Mouse (Mus musculus): Measurements from ENCODE around the gene Gm28305. TPM values are rescaled to one million over a fixed set of nuclear protein-coding genes. Genes with fewer than 3 reads are reported as not detected.

Gm28305 gene
- not detected for total RNA-seq (2021)
- long read RNA-seq, experiment 1 = 0 reads
- long read RNA-seq, experiment 2, partial matches to known transcripts = 0 of 2 reads
- long read RNA-seq, experiment 2, other reads (novel, unspliced or antisense) = 2 of 2 reads

GRCm38 (mm10) chr9:104040362-104040761 is at the start of gene Gm28305:
Gene Gm28305, plus strand, starts transcription at chr9:104040662.
- DNase-seq (ENCODE audit: low spot score in 2 of 2) = no peak
- H3K27ac ChIP-seq = no peak within 1 kb of the TSS
- TF ChIP-seq CTCF (conservative IDR thresholded peaks at IDR 0.05) = no peak
- no peak within 1 kb of the TSS for H3K4me3 ChIP-seq

GRCm38 (mm10) chr9:103996496-103996895 is 44.0 kb upstream of the Gm28305 start:
- peak; percentile 82 for TF ChIP-seq CTCF (conservative IDR thresholded peaks at IDR 0.05)
- Histone ChIP-seq H3K4me3 (no peak overlapping the region), H3K27ac (no peak overlapping the region)
- DNase-seq (ENCODE audit: low spot score in 2 of 2) = peak; percentile 64 to 75

GRCm38 (mm10) chr9:104000601-104001000 is 39.9 kb upstream of the Gm28305 start:
- Histone ChIP-seq H3K27ac (no peak overlapping the region), H3K4me3 (no peak overlapping the region)
- no peak for TF ChIP-seq CTCF (conservative IDR thresholded peaks at IDR 0.05)
- DNase-seq (ENCODE audit: low spot score in 2 of 2) = no peak

GRCm38 (mm10) chr9:104001921-104002859 is 38.3 kb upstream of the Gm28305 start, which contains the start of gene Nphp3:
Gene Nphp3, plus strand, starts transcription at chr9:104002544.
- TF ChIP-seq CTCF (conservative IDR thresholded peaks at IDR 0.05) = peak; percentile 33
- Histone ChIP-seq H3K27ac (peak within 1 kb of the TSS; percentile 92), H3K4me3 (peak within 1 kb of the TSS; percentile 61)
- peak; percentile 98 to 100 for DNase-seq (ENCODE audit: low spot score in 2 of 2)

- peak; percentile 84 for TF ChIP-seq CTCF (conservative IDR thresholded peaks at IDR 0.05)
- peak; percentile 71 to 75 for DNase-seq (ENCODE audit: low spot score in 2 of 2)
- peak overlapping the region; percentile 61 for H3K4me3 ChIP-seq
- peak overlapping the region; percentile 92 for H3K27ac ChIP-seq
Measured at GRCm38 (mm10) chr9:104002913-104003330, 37.5 kb upstream of the Gm28305 start.

GRCm38 (mm10) chr9:104014526-104014925 is 25.9 kb upstream of the Gm28305 start:
- TF ChIP-seq CTCF (conservative IDR thresholded peaks at IDR 0.05) = no peak
- Histone ChIP-seq H3K27ac (peak overlapping the region; percentile 32; the same call in 1 of the 2 replicates), H3K4me3 (no peak overlapping the region)
- no peak for DNase-seq (ENCODE audit: low spot score in 2 of 2)

GRCm38 (mm10) chr9:104021026-104021425 is 19.4 kb upstream of the Gm28305 start:
- no peak for TF ChIP-seq CTCF (conservative IDR thresholded peaks at IDR 0.05)
- H3K4me3 ChIP-seq = no peak overlapping the region
- H3K27ac ChIP-seq = no peak overlapping the region
- DNase-seq (ENCODE audit: low spot score in 2 of 2) = no peak

GRCm38 (mm10) chr9:104027186-104027585 is 13.3 kb upstream of the Gm28305 start:
- no peak for TF ChIP-seq CTCF (conservative IDR thresholded peaks at IDR 0.05)
- H3K4me3 ChIP-seq = no peak overlapping the region
- DNase-seq (ENCODE audit: low spot score in 2 of 2) = no peak
- no peak overlapping the region for H3K27ac ChIP-seq

GRCm38 (mm10) chr9:104029861-104030260 is 10.6 kb upstream of the Gm28305 start:
- Histone ChIP-seq H3K27ac (peak overlapping the region; percentile 64), H3K4me3 (no peak overlapping the region; the same call in 1 of the 2 replicates)
- DNase-seq (ENCODE audit: low spot score in 2 of 2) = no peak
- TF ChIP-seq CTCF (conservative IDR thresholded peaks at IDR 0.05) = no peak

GRCm38 (mm10) chr9:104034231-104034630 is 6.2 kb upstream of the Gm28305 start:
- no peak for DNase-seq (ENCODE audit: low spot score in 2 of 2)
- Histone ChIP-seq H3K4me3 (no peak overlapping the region), H3K27ac (no peak overlapping the region)
- TF ChIP-seq CTCF (conservative IDR thresholded peaks at IDR 0.05) = no peak

GRCm38 (mm10) chr9:104034718-104035117 is 5.7 kb upstream of the Gm28305 start:
- DNase-seq (ENCODE audit: low spot score in 2 of 2) = no peak
- TF ChIP-seq CTCF (conservative IDR thresholded peaks at IDR 0.05) = no peak

GRCm38 (mm10) chr9:104035261-104036015 is 5.0 kb upstream of the Gm28305 start:
- no peak overlapping the region for H3K4me3 ChIP-seq
- DNase-seq (ENCODE audit: low spot score in 2 of 2) = peak; percentile 51 to 80
- H3K27ac ChIP-seq = no peak overlapping the region
- peak; percentile 90 for TF ChIP-seq CTCF (conservative IDR thresholded peaks at IDR 0.05)

More at GRCm38 (mm10) chr9:104034718-104035117, 5.7 kb upstream of the Gm28305 start:
- Histone ChIP-seq H3K27ac (no peak overlapping the region), H3K4me3 (no peak overlapping the region)

- H3K27ac ChIP-seq = no peak overlapping the region
- no peak overlapping the region for H3K4me3 ChIP-seq
- TF ChIP-seq CTCF (conservative IDR thresholded peaks at IDR 0.05) = no peak
- DNase-seq (ENCODE audit: low spot score in 2 of 2) = no peak
Measured at GRCm38 (mm10) chr9:104038266-104038665, 2.2 kb upstream of the Gm28305 start.

All from layer of hippocampus, adult 2 months (tissue).